Mouse (Mus musculus) kidney, postnatal 25 days (tissue): ENCODE measurements around the gene Krtap10-10.
"Not testable (repeated sequence)": the region's sequence is repeated elsewhere in the genome, so short reads cannot be mapped to it uniquely, and the experiment has no call there.

Source experiments
- DNase-seq, 2 experiments: peaks; one replicate each; pipeline ENCODE4 v3.0.0; 2021; ENCODE audit warnings: mixed read lengths in 2 of 2

Krtap10-10 gene

DNA sequence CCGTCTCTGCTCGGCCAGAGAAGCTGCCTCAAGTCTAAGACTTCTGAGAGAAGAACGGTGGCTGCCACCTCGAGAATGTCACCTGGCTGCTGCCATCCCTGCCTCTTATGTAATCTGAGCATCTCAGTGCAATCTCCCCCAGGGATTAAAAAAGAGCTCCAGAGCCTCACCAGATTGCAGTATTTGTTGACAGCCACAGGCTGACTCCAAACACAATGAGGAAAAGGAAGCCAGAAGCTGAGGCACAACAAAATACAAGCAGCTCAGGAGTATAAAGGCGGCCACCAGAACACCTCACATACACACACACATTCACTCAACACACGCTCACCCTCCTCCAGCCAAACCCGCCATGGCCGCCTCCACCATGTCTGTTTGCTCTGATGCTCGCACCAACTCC is at the start of gene Krtap10-10:
Gene Krtap10-10, plus strand, starts transcription at position 301 of the 400 bp plus-strand sequence.
- no peak for DNase-seq

DNA sequence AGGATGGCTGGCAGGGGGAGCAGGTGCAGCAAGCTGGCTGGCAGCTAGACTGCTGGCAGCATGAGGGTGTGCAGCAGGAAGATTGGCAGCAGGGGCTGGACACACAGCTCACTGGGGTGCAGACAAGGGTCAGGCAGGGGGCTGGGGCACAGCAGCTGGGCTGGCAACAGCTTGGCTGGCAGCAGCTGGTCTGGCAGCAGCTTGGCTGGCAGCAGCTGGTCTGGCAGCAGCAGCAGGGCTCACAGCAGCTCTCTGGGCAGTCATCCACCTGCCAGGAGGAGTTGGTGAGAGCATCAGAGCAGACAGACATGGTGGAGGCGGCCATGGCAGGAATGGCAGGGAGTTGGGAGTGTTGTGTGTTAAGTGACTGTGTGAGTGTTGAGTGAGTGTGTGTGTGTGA is 47.9 kb upstream of the Krtap10-10 start, which contains the start of gene Gm7137:
Gene Gm7137, minus strand, starts transcription at position 325 of the 400 bp plus-strand sequence.
- not testable (repeated sequence) for DNase-seq

DNA sequence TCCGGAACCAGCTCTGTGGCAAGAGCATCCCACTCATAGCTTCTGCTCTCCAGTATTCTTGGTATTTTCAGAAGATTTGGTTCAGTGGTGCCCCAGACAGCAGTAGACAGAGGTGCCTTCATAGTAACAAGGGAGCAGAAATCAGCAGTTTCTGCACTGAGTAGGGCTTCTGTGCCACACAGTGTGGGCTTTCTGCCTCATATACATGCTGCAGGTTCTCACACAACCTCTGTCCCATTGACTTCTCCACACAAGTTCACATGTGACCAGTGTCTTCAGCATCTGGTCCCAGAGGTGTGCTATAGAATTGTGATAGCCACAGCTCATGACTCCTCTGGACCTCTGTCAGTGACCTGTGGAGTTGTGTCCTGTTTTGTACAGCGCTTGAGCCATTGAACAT is 47.1 kb upstream of the Krtap10-10 start:
- DNase-seq = no peak

DNA sequence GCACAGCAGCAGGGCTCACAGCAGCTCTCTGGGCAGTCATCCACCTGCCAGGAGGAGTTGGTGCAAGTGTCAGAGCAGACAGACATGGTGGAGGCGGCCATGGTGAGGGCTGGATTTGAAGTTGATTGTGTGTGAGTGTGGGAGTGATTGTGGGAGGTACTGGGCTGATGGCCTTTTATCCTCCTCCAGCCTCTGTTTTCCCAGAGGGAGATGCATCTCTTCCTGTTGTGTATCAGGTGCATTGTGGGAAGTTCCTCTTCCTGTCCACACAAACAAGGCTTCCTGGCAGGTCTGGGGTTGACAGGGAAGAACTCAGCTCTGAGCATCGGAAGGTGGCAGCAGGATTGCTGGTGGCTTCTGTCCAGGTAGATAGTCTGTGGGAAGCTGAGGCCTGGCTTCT is 40.8 kb upstream of the Krtap10-10 start, which contains the start of gene Gm9639:
Gene Gm9639, minus strand, starts transcription at position 101 of the 400 bp plus-strand sequence.
- no peak for DNase-seq

DNA sequence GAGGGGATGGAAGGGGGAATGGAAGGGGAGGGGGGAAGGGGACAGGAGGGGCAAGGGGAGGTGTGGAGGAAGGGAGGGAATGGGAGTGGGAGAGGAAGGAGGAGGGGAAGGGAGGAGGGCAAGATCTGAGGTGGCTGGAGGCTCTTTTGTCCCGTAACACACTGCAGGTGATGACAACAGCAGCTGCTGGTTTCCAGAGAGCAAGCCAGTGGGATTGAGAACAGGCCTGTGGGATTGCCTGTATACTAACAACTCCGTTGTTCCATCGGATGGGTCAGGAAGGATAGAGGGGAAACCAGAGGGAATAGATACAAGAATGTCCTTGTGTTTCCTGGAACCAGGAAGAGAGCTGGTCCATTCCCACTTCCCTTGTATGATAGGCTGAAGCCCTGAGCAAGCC is 38.1 kb upstream of the Krtap10-10 start:
- DNase-seq = no peak

- not testable (repeated sequence) for DNase-seq
Observed at GRCm38 (mm10) chr10:77798164-77798920, 37.4 kb upstream of the Krtap10-10 start.

GRCm38 (mm10) chr10:77798921-77799508 is 36.7 kb upstream of the Krtap10-10 start, which contains the start of gene Gm19668:
Gene Gm19668 (minus strand): TSS chr10:77799133.
- no peak for DNase-seq

DNA sequence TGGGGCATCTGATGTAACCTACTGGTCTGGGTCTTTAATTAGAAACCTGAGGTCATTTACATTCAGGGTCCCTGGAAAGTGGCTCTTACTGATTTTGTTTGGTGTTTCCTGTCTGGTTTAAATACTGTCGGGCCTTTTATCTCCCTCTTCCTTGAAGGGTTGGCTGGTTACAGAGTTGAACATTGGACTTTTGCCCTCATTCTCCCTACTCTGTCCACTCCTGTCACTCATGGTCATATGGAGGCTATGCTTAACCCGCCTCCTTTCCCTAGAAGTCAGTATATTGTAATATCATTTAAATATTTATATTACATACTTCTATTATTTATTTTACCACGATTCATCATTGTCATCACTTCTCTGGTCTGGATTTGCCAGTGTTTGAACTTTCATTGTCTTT is 31.7 kb upstream of the Krtap10-10 start:
- DNase-seq = no peak

DNA sequence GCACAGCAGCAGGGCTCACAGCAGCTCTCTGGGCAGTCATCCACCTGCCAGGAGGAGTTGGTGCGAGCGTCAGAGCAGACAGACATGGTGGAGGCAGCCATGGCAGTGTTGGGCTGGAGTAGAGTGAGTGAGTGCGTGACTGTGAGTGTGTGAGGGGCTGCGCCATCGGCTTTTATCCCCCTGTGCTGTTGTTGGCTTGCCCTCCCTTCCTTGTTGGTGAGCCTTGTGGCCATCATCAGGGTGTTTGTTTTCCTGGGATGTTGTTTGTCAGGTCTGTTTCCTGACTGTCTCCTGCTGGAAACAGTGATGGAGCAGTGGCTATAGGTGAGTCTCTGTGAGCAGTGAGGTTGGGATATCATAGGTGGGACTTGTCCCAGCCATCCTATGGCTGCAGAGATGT is 24.0 kb upstream of the Krtap10-10 start, which contains the start of gene Gm9507:
Gene Gm9507, minus strand, starts transcription at position 101 of the 400 bp plus-strand sequence.
- DNase-seq = no peak

DNA sequence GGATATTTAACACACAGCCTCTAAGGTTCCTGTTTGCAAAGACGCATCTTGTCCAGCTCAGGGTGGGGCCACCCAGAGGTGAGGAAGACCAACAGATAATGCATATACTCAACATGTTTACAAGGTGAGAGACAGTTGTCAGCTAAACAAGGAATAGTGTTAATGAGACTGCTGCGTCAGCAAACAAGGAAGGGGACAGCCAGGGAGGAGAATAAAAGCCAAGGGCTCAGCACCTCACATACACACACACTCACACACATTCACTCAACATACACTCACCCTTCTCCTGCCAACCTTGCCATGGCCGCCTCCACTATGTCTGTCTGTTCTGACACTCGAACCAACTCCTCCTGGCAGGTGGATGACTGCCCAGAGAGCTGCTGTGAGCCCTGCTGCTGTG is 21.4 kb upstream of the Krtap10-10 start, which contains the start of gene Gm2696:
Gene Gm2696, plus strand, starts transcription at position 301 of the 400 bp plus-strand sequence.
- DNase-seq = no peak

DNA sequence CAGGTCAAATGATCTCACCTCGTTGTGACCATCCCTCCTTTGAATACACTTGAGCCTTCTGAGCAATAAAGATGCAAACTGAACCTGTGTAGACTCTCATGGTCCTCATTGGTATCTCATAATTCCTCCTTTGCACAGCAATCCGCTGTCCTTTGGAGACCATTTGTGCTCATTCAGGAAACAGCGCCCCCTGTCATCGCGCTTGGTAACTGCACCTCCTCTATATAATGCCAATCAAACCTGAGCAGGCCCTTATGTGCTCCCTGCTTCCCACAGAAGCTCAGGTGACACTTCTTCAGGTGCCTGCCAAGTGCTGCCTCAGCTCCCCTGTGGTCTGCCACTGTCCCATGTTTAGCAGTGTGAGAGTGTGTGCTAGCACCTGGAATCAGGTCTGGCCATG is 20.2 kb upstream of the Krtap10-10 start:
- DNase-seq = peak in 1 of 2 experiments; percentile 27

- no peak for DNase-seq
Observed at GRCm38 (mm10) chr10:77818523-77818922, 17.2 kb upstream of the Krtap10-10 start.

- no peak for DNase-seq
Observed at GRCm38 (mm10) chr10:77819203-77819602, 16.5 kb upstream of the Krtap10-10 start.

DNA sequence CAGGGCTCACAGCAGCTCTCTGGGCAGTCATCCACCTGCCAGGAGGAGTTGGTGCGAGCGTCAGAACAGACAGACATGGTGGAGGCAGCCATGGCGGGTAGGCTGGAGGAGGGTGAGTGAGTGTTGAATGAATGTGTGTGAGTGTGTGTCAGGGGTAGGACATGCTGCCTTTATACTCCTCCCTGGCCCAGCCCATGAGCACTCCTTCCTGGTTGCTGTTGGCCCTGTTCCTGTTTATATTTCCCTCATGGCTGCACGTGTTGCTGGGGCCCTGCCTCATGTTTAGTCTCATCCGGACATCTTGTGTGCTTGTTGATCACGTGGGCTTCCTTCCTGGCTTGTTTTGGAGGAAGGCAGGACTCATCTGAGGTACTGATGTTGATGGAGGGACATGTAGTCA is 8.8 kb upstream of the Krtap10-10 start, which contains the start of gene Krtap10-4:
Gene Krtap10-4, minus strand, starts transcription at position 145 of the 400 bp plus-strand sequence.
- DNase-seq = no peak

DNA sequence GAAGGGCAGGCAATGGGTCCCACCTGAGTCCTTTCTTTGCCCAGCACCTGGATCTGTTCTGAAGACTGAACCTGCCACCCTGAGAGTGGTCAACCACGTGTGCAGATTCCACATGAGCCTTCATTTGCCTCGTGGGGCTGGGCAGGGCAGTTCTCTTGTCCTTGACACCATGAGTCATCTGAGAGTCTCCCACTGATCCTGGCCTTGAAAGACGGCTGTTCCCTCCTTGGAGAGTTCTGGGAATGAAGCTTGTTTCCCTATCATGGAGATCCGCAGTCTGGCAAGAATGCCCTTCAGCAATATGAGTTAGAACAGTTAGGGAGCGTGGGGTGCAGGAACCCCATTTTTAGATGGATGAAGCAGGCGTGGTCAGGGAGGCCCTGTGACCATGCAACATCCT is 3.3 kb downstream of the Krtap10-10 start:
- no peak for DNase-seq

GRCm38 (mm10) chr10:77846503-77846902 is 10.8 kb downstream of the Krtap10-10 start, which contains the start of gene Gm36176:
Gene Gm36176 (plus strand): TSS chr10:77846803.
- DNase-seq = no peak

DNA sequence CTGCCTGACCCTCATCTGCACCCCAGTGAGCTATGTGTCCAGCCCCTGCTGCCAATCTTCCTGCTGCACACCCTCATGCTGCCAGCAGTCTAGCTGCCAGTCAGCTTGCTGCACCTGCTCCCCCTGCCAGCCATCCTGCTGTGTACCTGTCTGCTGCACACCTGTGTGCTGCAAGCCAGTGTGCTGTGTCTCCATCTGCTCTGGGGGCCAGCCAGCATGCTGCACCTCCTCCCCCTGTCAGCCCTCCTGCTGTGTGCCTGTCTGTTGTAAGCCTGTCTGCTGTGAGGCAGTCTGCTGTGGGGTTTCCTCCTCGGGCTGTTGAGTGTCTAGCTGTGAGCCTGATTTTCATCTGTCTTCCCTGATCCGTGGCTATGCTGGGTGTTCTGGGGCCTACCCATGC is 11.2 kb downstream of the Krtap10-10 start:
- no peak for DNase-seq

- DNase-seq = no peak
Observed at GRCm38 (mm10) chr10:77847538-77847937, 11.8 kb downstream of the Krtap10-10 start.

GRCm38 (mm10) chr10:77852559-77852958 is 16.8 kb downstream of the Krtap10-10 start, which contains the start of gene Gm10318:
Gene Gm10318 (plus strand): TSS chr10:77852859.
- no peak for DNase-seq

DNA sequence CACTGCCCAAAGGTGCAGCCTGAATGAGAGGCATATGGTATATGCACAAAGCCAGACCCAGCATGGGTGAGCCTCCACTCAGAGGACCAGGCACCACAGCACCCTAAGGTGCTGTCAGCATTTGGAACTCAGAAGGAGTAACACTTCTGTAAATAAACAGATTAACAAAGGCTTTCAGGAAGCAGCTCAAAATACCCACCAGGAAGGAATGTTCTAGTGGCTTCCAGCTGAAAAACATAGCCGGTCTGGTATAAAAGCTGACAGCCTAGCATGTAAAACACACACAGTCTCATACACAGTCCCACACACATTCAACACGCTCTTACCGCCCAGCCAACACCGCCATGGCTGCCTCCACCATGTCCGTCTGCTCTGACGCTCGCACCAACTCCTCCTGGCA is 25.9 kb downstream of the Krtap10-10 start, which contains the start of gene Gm3285:
Gene Gm3285, plus strand, starts transcription at position 301 of the 400 bp plus-strand sequence.
- no peak for DNase-seq

- DNase-seq = peak; percentile 63 to 83
Observed at GRCm38 (mm10) chr10:77864067-77864761, 28.5 kb downstream of the Krtap10-10 start.

- DNase-seq = no peak
Observed at GRCm38 (mm10) chr10:77864762-77865143, 29.0 kb downstream of the Krtap10-10 start.

GRCm38 (mm10) chr10:77867546-77867945 is 31.8 kb downstream of the Krtap10-10 start:
- no peak for DNase-seq
